In genomic region chr12:75359921-75360482, GRCm38 (mm10) we compare ENCODE assay signal across 25 mouse cellular contexts. TPM values are rescaled to one million over a fixed set of nuclear protein-coding genes. Genes with fewer than 3 reads are reported as not detected.
DNase-seq lines count a peak whose midpoint lies in the region; TF ChIP-seq lines count a peak whose summit lies in the region.
"Had no signal": no experiment of that assay in that cellular context is flagged by ENCODE, and none has a peak within 500 bp of the region (broad histone marks: within the 10 kb centered on the region; RNA-seq: fewer than 3 reads in every experiment).

No protein-coding gene starts in this region.

- no peak overlapping the region for H3K4me3 ChIP-seq in gastrocnemius, adult 2 months
- H3K4me3 ChIP-seq: forebrain, embryonic 10.5 days; heart, embryonic 13.5 days; limb, embryonic 15.5 days; liver, embryonic 15.5 days; neural tube, embryonic 13.5 days had no signal

- H3K27ac ChIP-seq in gastrocnemius, adult 2 months = peak overlapping the region; percentile 71
- H3K27ac ChIP-seq: forebrain, embryonic 10.5 days; heart, embryonic 13.5 days; hindbrain, postnatal 0 days; limb, embryonic 15.5 days; liver, embryonic 15.5 days; neural tube, embryonic 13.5 days had no signal

- TF ChIP-seq CTCF in gastrocnemius, adult 2 months (IDR thresholded peaks at IDR 0.05) = no peak

- DNase-seq in gastrocnemius, adult 2 months = no peak
- no peak for DNase-seq in gastrocnemius, postnatal 10 days
- peak; percentile 28 for DNase-seq in layer of hippocampus, adult 11-12 months (ENCODE audit: low spot score)
- no peak for DNase-seq in layer of hippocampus, postnatal 25 days (ENCODE audit: extremely low spot score in 1 of 2, low spot score in 1 of 2)
- DNase-seq in right cerebral cortex, adult 18-20 months = peak; percentile 11
- DNase-seq in right cerebral cortex, postnatal 36 days (ENCODE audit: low spot score in 2 of 2) = no peak
- no peak for DNase-seq in MN1 (ENCODE audit: low spot score)
- DNase-seq: adrenal gland, postnatal 36 days; cerebellum, adult 2 months; cerebellum, postnatal 36 days; kidney, adult 18-20 months; kidney, postnatal 25 days; thymus, adult 18-20 months; thymus, postnatal 4 days had no signal

- intact Hi-C loops in gastrocnemius, adult 2 months (cut with DNase I) = no loop called here

RNA-seq across cellular contexts. Expression of gene Rhoj, which starts 51.9 kb away (rescaled TPM):
- 10 to 100 TPM; 13.7 to 19.7 TPM for total RNA-seq in gastrocnemius, adult 2 months (2021)
- total RNA-seq in gastrocnemius, postnatal 10 days (2021) = 10 to 100 TPM; 37.9 to 38.6 TPM
- 1 to 10 TPM; 4.5 to 6.3 TPM for total RNA-seq in layer of hippocampus, postnatal 25 days (2021)
- total RNA-seq: CH12.LX had no signal

RNA-seq across cellular contexts. Expression of gene Gphb5, which starts 56.6 kb away (rescaled TPM):
- total RNA-seq in gastrocnemius, adult 2 months (2021) = not detected
- total RNA-seq in gastrocnemius, postnatal 10 days (2021) = not detected
- not detected for total RNA-seq in layer of hippocampus, postnatal 25 days (2021)
- total RNA-seq: adrenal gland, postnatal 36 days; CH12.LX; gastrocnemius, postnatal 4 days; heart, postnatal 36 days; hindbrain, postnatal 0 days; layer of hippocampus, postnatal 36 days; left cerebral cortex, postnatal 36 days had no signal

Comparison
In these comparisons a context has a peak if more than half of its experiments do, and no peak if none do; other contexts are left out.
1. DNase-seq: peak in layer of hippocampus, adult 11-12 months (single experiment) and right cerebral cortex, adult 18-20 months (single experiment); none in gastrocnemius, adult 2 months (single experiment), gastrocnemius, postnatal 10 days (single experiment), layer of hippocampus, postnatal 25 days (0 of 2), right cerebral cortex, postnatal 36 days (0 of 2) and MN1 (single experiment).